Mouse (Mus musculus) adrenal gland, postnatal 36 days (tissue): Measurements from ENCODE around the gene Gm4064. TPM values are rescaled to one million over a fixed set of nuclear protein-coding genes. Genes with fewer than 3 reads are reported as not detected.
"Not testable (repeated sequence)": the region's sequence is repeated elsewhere in the genome, so short reads cannot be mapped to it uniquely, and the experiment has no call there.

Experiments used
- DNase-seq, 2 experiments: peaks; one replicate each; pipeline ENCODE4 v3.0.0; 2021; ENCODE audit warnings: mixed read lengths in 1 of 2
- long read RNA-seq, 2 experiments: library from polyadenylated mRNA; stranded (forward); transcript quantifications; one replicate each; pipeline ENCODE4 v2.0.0; 2021; ENCODE audit warnings: borderline sequencing depth in 2 of 2
- total RNA-seq, 2 experiments: library from RNA; stranded (reverse); gene quantifications; 2 replicates each; pipeline ENCODE4 v1.2.3; 2021

Gm4064 gene
- total RNA-seq = not detected
- long read RNA-seq, experiment 1 = 0 reads
- long read RNA-seq, experiment 2 = 0 reads

GRCm38 (mm10) chrY:2796105-2796504, at the start of gene Gm4064:
Gene Gm4064, minus strand, starts transcription at chrY:2796205.
- not testable (repeated sequence) for DNase-seq

- not testable (repeated sequence) for DNase-seq
Observed at GRCm38 (mm10) chrY:2830380-2830779, 34.4 kb upstream of the Gm4064 start, which contains the start of the genes Rbmy and Gm10256. Gene Rbmy, plus strand, starts transcription at chrY:2830680. Gene Gm10256, plus strand, starts transcription at chrY:2830699.

Other genes starting within 250 kb of the Gm4064 start
- not detected for gene H2al2c, start 197.1 kb downstream of the Gm4064 start, total RNA-seq
- not detected for gene Sry, start 132.5 kb downstream of the Gm4064 start, total RNA-seq
- not detected for gene H2al2b, start 75.5 kb downstream of the Gm4064 start, total RNA-seq
- gene Rbmy, start 34.5 kb upstream of the Gm4064 start, total RNA-seq = not detected
- not detected for gene Gm10256, start 34.5 kb upstream of the Gm4064 start, total RNA-seq
- gene Gm10352, start 104.8 kb upstream of the Gm4064 start, total RNA-seq = not detected
- not detected for gene Gm29289, start 136.4 kb upstream of the Gm4064 start, total RNA-seq